In the genomic region with DNA sequence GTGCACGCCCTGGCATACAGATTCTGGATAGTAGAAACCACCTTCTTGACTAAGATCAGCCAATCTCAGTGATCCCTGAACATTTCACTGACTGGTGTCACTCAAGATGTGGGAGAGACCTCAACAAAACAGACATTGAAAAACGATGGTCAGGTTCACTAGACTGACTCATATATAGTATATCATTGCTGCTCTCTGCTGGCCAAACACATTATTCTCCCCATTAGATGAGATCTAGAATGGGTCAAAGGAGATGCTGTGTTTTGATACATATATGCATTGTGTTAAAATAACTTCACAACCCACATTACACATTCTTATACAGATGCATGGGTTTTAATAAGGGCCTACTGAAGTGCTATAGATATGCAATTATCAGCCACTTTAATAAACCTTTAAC, we compare ENCODE assay signal across 10 mouse cellular contexts.
DNase-seq lines count a peak whose midpoint lies in the region; TF ChIP-seq lines count a peak whose summit lies in the region.
"Had no signal": no experiment of that assay in that cellular context is flagged by ENCODE, and none has a peak within 500 bp of the region (broad histone marks: within the 10 kb centered on the region; RNA-seq: fewer than 3 reads in every experiment).

No protein-coding gene starts in this region.

- peak; percentile 25 for DNase-seq in adrenal gland, postnatal 10 days
- DNase-seq in adrenal gland, postnatal 4 days (ENCODE audit: low spot score in 2 of 2) = no peak
- DNase-seq in kidney, adult 2 months = peak; percentile 8
- DNase-seq in kidney, postnatal 4 days = no peak
- DNase-seq in right cerebral cortex, adult 2 months (ENCODE audit: low spot score in 2 of 2) = peak; percentile 15 to 30
- no peak for DNase-seq in right cerebral cortex, postnatal 10 days (ENCODE audit: low spot score in 2 of 2)
- DNase-seq in thymus, adult 18-20 months = no peak
- DNase-seq in spleen, postnatal 14 days (ENCODE audit: low spot score in 2 of 2) = no peak
- DNase-seq: cerebellum, postnatal 36 days; lung, postnatal 10 days had no signal

- WGBS in kidney, adult 2 months = 43% methylated on average over 2 of the region's 2 CpGs

- no peaks in the 10 kb centered on the region for H3K27me3 ChIP-seq in kidney, adult 2 months (replicated peaks; ENCODE audit: control insufficient read depth, insufficient read depth, low read length)

- H3K4me1 ChIP-seq in kidney, adult 2 months (ENCODE audit: control insufficient read depth, insufficient read depth, low read length) = no peaks in the 10 kb centered on the region

- H3K4me3 ChIP-seq in kidney, adult 2 months (ENCODE audit: insufficient read depth, low read depth, low read length) = no peak overlapping the region

- H3K27ac ChIP-seq in kidney, adult 2 months (ENCODE audit: insufficient read depth, low read depth, low read length) = no peak overlapping the region

- TF ChIP-seq CTCF in kidney, adult 2 months (conservative IDR thresholded peaks at IDR 0.05; ENCODE audit: insufficient read depth, insufficient read length, low read depth, low read length) = no peak

- TF ChIP-seq POLR2A in kidney, adult 2 months (IDR thresholded peaks at IDR 0.05; ENCODE audit: low read depth, low read length) = no peak

- no peaks in the 10 kb centered on the region for H3K36me3 ChIP-seq in kidney, adult 2 months (ENCODE audit: control insufficient read depth, insufficient read depth, low read length)

Comparison
In these comparisons a context has a peak if more than half of its experiments do, and no peak if none do; other contexts are left out.
1. DNase-seq: peak in adrenal gland, postnatal 10 days (single experiment), kidney, adult 2 months (single experiment) and right cerebral cortex, adult 2 months (2 of 2); none in adrenal gland, postnatal 4 days (0 of 2), kidney, postnatal 4 days (0 of 2), right cerebral cortex, postnatal 10 days (0 of 2), thymus, adult 18-20 months (0 of 2) and spleen, postnatal 14 days (0 of 2).